Mouse (Mus musculus) liver, adult 2 months (tissue): ENCODE measurements around the gene Tbl2.
A peak's percentile ranks its signal among the peaks of the same experiment; 100 is the strongest.

ENCODE experiments used
- CTCF ChIP-seq: fragments of 200-500 bp; IDR thresholded peaks from 2 replicates; pipeline ENCODE4 v1.5.1; 2011; ENCODE audit warnings: low read depth, low read length, control low read depth
- POLR2A ChIP-seq: fragments of 200-500 bp; IDR thresholded peaks from 2 replicates; pipeline ENCODE4 v1.6.1; 2011; ENCODE audit warnings: low read length, control low read depth; ENCODE audit not compliant: insufficient read depth; ENCODE audit errors: extremely low read depth

- no peak for TF ChIP-seq CTCF
- TF ChIP-seq POLR2A = peak; percentile 67
Observed at GRCm38 (mm10) chr5:135149053-135149819, at the start of gene Tbl2.
